Mouse (Mus musculus): ENCODE measurements around the gene Nav2. TPM values are rescaled to one million over a fixed set of nuclear protein-coding genes. Genes with fewer than 3 reads are reported as not detected.
A peak's percentile ranks its signal among the peaks of the same experiment; 100 is the strongest.

The Nav2 gene
- polyA plus RNA-seq, 1 experiment from 2014 or later: 18.2 TPM

GRCm38 (mm10) chr7:49497426-49497892 is 588.9 kb downstream of the Nav2 start:
- ATAC-seq (ENCODE audit: insufficient read depth, low FRiP score): no peak
- Histone ChIP-seq H3K27me3 (ENCODE audit: control insufficient read depth, insufficient read depth, low read length) (no peaks in the 10 kb centered on the region), H3K4me2 (ENCODE audit: low read depth, low read length) (0 out of 2 replicates have a peak overlapping the region, but pooled peaks have one; percentile 11), H3K9ac (ENCODE audit: low read length) (no peak overlapping the region), H3K36me3 (ENCODE audit: control insufficient read depth, insufficient read depth, low read length) (no peaks in the 10 kb centered on the region), H3K4me3 (replicated peaks; ENCODE audit: low read length) (no peak overlapping the region), H3K4me1 (ENCODE audit: control insufficient read depth, insufficient read depth, low read length) (peaks cover 13% of the 10 kb centered on the region; the same call in 1 of the 2 replicates), H3K27ac (ENCODE audit: low read length) (no peak overlapping the region), H3K9me3 (replicated peaks; ENCODE audit: control insufficient read depth, low read length) (no peaks in the 10 kb centered on the region)
- 69% methylated on average over 4 of the region's 4 CpGs for WGBS

- Histone ChIP-seq H3K27ac (ENCODE audit: low read length) (no peak overlapping the region), H3K27me3 (ENCODE audit: control insufficient read depth, insufficient read depth, low read length) (no peaks in the 10 kb centered on the region), H3K9ac (ENCODE audit: low read length) (no peak overlapping the region), H3K36me3 (ENCODE audit: control insufficient read depth, insufficient read depth, low read length) (no peaks in the 10 kb centered on the region), H3K4me3 (replicated peaks; ENCODE audit: low read length) (no peak overlapping the region), H3K9me3 (replicated peaks; ENCODE audit: control insufficient read depth, low read length) (no peaks in the 10 kb centered on the region), H3K4me1 (ENCODE audit: control insufficient read depth, insufficient read depth, low read length) (peaks cover 16% of the 10 kb centered on the region), H3K4me2 (ENCODE audit: low read depth, low read length) (no peak overlapping the region)
- 86% methylated on average over 6 of the region's 6 CpGs for WGBS
- no peak for ATAC-seq (ENCODE audit: insufficient read depth, low FRiP score)
Observed at GRCm38 (mm10) chr7:49499598-49499997, 591.1 kb downstream of the Nav2 start.

DNA sequence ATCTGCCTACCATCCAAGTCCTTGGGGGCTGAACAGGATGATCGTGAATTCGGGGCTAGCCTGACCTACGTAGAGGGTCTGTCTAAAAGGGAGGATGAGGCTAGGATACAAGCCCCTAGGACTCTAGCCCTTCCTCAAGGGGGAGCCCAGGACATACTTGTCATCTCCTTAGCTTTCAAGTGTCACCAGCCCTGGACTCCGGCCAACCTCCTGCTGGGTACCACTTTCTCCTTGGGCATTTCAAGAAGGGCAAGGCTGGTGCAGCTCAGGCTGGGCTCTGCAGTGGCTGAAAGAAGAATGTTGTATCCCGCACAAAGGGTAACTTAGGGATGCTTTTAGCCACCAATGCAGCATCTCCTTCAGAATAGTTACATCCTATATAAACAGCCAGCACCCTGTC is 592.4 kb downstream of the Nav2 start:
- no peak overlapping the region for H3K4me2 ChIP-seq (ENCODE audit: low read depth, low read length)
- H3K4me3 ChIP-seq (replicated peaks; ENCODE audit: low read length): no peak overlapping the region
- no peak overlapping the region for H3K9ac ChIP-seq (ENCODE audit: low read length)
- 94% methylated on average over 5 of the region's 5 CpGs for WGBS
- H3K27ac ChIP-seq (ENCODE audit: low read length): no peak overlapping the region
- H3K36me3 ChIP-seq (ENCODE audit: control insufficient read depth, insufficient read depth, low read length): no peaks in the 10 kb centered on the region
- peaks cover 16% of the 10 kb centered on the region for H3K4me1 ChIP-seq (ENCODE audit: control insufficient read depth, insufficient read depth, low read length)
- H3K9me3 ChIP-seq (replicated peaks; ENCODE audit: control insufficient read depth, low read length): no peaks in the 10 kb centered on the region
- no peak for ATAC-seq (ENCODE audit: insufficient read depth, low FRiP score)
- no peaks in the 10 kb centered on the region for H3K27me3 ChIP-seq (ENCODE audit: control insufficient read depth, insufficient read depth, low read length)

DNA sequence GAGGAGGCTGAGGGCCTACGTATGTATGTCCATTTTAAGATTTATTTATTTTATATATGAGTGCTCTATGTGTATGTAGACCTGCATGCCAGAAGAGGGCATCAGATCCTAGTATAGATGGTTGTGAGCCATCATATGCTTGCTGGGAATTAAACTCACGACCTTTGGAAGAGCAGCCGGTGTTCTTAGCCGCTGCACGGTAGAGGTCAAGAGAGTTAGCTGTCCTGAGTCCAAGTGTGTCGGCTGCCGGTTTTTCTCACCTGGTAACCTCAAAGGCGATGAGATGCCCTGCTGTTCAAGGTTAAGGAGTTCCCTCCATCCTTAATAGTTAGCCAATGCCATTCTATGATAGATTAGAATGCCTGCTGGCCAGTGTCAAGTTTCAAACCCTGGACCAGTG is 594.9 kb downstream of the Nav2 start:
- Histone ChIP-seq H3K9me3 (replicated peaks; ENCODE audit: control insufficient read depth, low read length) (no peaks in the 10 kb centered on the region), H3K27me3 (ENCODE audit: control insufficient read depth, insufficient read depth, low read length) (no peaks in the 10 kb centered on the region), H3K27ac (ENCODE audit: low read length) (no peak overlapping the region), H3K9ac (ENCODE audit: low read length) (no peak overlapping the region), H3K4me2 (ENCODE audit: low read depth, low read length) (no peak overlapping the region), H3K4me3 (replicated peaks; ENCODE audit: low read length) (no peak overlapping the region), H3K36me3 (ENCODE audit: control insufficient read depth, insufficient read depth, low read length) (no peaks in the 10 kb centered on the region), H3K4me1 (ENCODE audit: control insufficient read depth, insufficient read depth, low read length) (peaks cover 9% of the 10 kb centered on the region)
- no peak for ATAC-seq (ENCODE audit: insufficient read depth, low FRiP score)
- 57% methylated on average over 8 of the region's 8 CpGs for WGBS

DNA sequence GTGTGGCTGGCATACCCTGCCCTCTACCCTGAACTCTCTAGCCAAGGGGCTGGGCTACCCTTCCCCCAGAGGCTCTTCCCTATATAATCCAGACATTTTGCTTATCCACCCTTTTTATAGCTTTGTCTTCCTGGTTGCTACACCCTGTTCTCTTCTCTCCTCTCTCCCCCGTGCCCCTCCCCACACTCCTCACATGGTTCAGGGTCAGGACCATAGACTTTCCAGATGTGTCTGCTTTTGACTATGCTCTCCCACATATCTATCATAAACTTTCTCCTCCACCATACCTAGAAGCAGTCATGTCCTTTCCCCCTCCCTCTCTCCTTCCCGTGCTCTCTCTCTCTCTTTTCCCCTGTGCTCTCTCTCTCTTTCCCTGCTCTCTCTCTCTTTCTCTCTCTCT is 595.4 kb downstream of the Nav2 start:
- no peak for ATAC-seq (ENCODE audit: insufficient read depth, low FRiP score)

GRCm38 (mm10) chr7:49504297-49504696 is 595.8 kb downstream of the Nav2 start:
- 8% methylated on average over 3 of the region's 3 CpGs for WGBS
- no peak overlapping the region for H3K9ac ChIP-seq (ENCODE audit: low read length)

More for the DNA sequence above, 595.4 kb downstream of the Nav2 start:
- H3K4me3 ChIP-seq (replicated peaks; ENCODE audit: low read length): no peak overlapping the region
- H3K9me3 ChIP-seq (replicated peaks; ENCODE audit: control insufficient read depth, low read length): no peaks in the 10 kb centered on the region
- no peak overlapping the region for H3K4me2 ChIP-seq (ENCODE audit: low read depth, low read length)
- peaks cover 9% of the 10 kb centered on the region for H3K4me1 ChIP-seq (ENCODE audit: control insufficient read depth, insufficient read depth, low read length)
- H3K27me3 ChIP-seq (ENCODE audit: control insufficient read depth, insufficient read depth, low read length): no peaks in the 10 kb centered on the region
- no peak overlapping the region for H3K9ac ChIP-seq (ENCODE audit: low read length)
- 32% methylated on average over 2 of the region's 2 CpGs for WGBS
- no peaks in the 10 kb centered on the region for H3K36me3 ChIP-seq (ENCODE audit: control insufficient read depth, insufficient read depth, low read length)
- no peak overlapping the region for H3K27ac ChIP-seq (ENCODE audit: low read length)

DNA sequence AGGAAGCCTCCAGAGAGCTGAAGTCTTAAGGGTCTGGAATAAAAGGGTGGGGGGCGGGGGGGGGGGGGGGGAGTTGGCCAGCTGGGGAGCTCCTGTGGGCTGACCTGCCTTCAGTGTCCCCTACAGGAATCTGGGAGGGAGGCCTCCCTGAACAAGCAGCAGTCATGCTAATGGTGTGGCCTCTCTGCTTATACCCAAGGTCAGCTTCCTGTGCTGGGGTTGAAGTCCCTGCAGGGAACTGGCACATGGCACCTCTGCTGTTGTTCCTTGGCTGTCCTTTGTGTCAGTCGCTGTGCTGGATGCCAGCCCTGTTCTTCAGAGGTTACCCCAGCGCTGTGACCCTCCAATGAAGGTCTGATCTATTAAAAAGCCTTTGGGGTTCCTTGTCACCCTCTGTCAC is 596.5 kb downstream of the Nav2 start:
- Histone ChIP-seq H3K4me2 (ENCODE audit: low read depth, low read length) (no peak overlapping the region), H3K9ac (ENCODE audit: low read length) (no peak overlapping the region), H3K9me3 (replicated peaks; ENCODE audit: control insufficient read depth, low read length) (no peaks in the 10 kb centered on the region), H3K36me3 (ENCODE audit: control insufficient read depth, insufficient read depth, low read length) (no peaks in the 10 kb centered on the region), H3K27me3 (ENCODE audit: control insufficient read depth, insufficient read depth, low read length) (no peaks in the 10 kb centered on the region), H3K4me3 (replicated peaks; ENCODE audit: low read length) (no peak overlapping the region), H3K27ac (ENCODE audit: low read length) (no peak overlapping the region), H3K4me1 (ENCODE audit: control insufficient read depth, insufficient read depth, low read length) (peaks cover 9% of the 10 kb centered on the region)
- WGBS: 41% methylated on average over 2 of the region's 3 CpGs
- ATAC-seq (ENCODE audit: insufficient read depth, low FRiP score): no peak

More at GRCm38 (mm10) chr7:49504297-49504696, 595.8 kb downstream of the Nav2 start:
- no peak for ATAC-seq (ENCODE audit: insufficient read depth, low FRiP score)
- Histone ChIP-seq H3K36me3 (ENCODE audit: control insufficient read depth, insufficient read depth, low read length) (no peaks in the 10 kb centered on the region), H3K4me3 (replicated peaks; ENCODE audit: low read length) (no peak overlapping the region), H3K9me3 (replicated peaks; ENCODE audit: control insufficient read depth, low read length) (no peaks in the 10 kb centered on the region), H3K4me2 (ENCODE audit: low read depth, low read length) (no peak overlapping the region), H3K27ac (ENCODE audit: low read length) (no peak overlapping the region), H3K4me1 (ENCODE audit: control insufficient read depth, insufficient read depth, low read length) (peaks cover 9% of the 10 kb centered on the region), H3K27me3 (ENCODE audit: control insufficient read depth, insufficient read depth, low read length) (no peaks in the 10 kb centered on the region)

DNA sequence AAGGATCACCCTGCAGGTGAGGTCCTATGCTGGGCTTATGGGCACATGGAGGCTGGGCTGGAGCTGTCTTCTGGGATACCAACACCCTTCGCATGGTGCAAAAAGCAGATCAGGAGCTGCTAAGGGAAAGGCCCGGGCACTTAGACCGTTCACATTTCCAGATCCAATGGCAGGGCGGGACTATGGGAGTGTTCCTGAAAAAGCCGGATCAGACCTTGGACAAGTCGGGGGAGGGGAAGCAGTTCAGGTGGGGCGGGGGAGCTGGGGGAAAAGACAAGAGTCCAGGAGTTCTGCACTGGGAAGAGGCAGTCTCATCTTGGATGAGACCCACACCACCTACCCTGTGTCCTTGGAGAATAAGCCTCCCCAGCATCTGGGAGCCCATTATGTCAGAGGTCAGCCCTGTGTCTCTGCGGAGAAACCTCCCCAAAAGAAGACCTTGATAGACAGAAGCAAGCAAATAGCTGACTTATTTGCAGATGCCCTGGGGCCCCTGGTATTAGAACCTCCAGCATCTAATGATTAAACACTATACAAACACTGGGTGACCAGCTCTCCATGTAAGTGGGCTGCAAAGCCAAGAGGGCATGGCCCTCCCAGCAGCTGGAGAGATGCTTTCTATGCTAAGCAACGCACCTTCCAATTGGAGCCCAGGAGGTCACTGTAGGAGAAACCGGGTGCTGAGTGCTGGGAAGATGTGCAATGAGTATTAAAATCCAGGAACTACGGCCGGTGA is 597.7 kb downstream of the Nav2 start:
- Histone ChIP-seq H3K4me1 (ENCODE audit: control insufficient read depth, insufficient read depth, low read length) (peaks cover 9% of the 10 kb centered on the region), H3K4me3 (replicated peaks; ENCODE audit: low read length) (no peak overlapping the region), H3K27me3 (ENCODE audit: control insufficient read depth, insufficient read depth, low read length) (no peaks in the 10 kb centered on the region), H3K9ac (ENCODE audit: low read length) (no peak overlapping the region), H3K4me2 (ENCODE audit: low read depth, low read length) (no peak overlapping the region), H3K36me3 (ENCODE audit: control insufficient read depth, insufficient read depth, low read length) (no peaks in the 10 kb centered on the region), H3K27ac (ENCODE audit: low read length) (no peak overlapping the region), H3K9me3 (replicated peaks; ENCODE audit: control insufficient read depth, low read length) (no peaks in the 10 kb centered on the region)
- 0 out of 2 replicates have a peak, but pooled peaks have one; percentile 27 for ATAC-seq (ENCODE audit: insufficient read depth, low FRiP score)
- 50% methylated on average over 12 of the region's 12 CpGs for WGBS

GRCm38 (mm10) chr7:49507943-49508506 is 599.5 kb downstream of the Nav2 start:
- Histone ChIP-seq H3K36me3 (ENCODE audit: control insufficient read depth, insufficient read depth, low read length) (no peaks in the 10 kb centered on the region), H3K4me3 (replicated peaks; ENCODE audit: low read length) (no peak overlapping the region), H3K4me2 (ENCODE audit: low read depth, low read length) (no peak overlapping the region), H3K27me3 (ENCODE audit: control insufficient read depth, insufficient read depth, low read length) (no peaks in the 10 kb centered on the region), H3K27ac (ENCODE audit: low read length) (no peak overlapping the region), H3K9ac (ENCODE audit: low read length) (no peak overlapping the region), H3K9me3 (replicated peaks; ENCODE audit: control insufficient read depth, low read length) (no peaks in the 10 kb centered on the region), H3K4me1 (ENCODE audit: control insufficient read depth, insufficient read depth, low read length) (peaks cover 9% of the 10 kb centered on the region)
- 70% methylated on average over 7 of the region's 7 CpGs for WGBS
- no peak for ATAC-seq (ENCODE audit: insufficient read depth, low FRiP score)
